Mouse (Mus musculus) thymus, postnatal 10 days (tissue): ENCODE data around the gene Slc5a3.

Source experiments
- DNase-seq, 2 experiments: peaks; one replicate each; pipeline ENCODE4 v3.0.0; 2021; ENCODE audit warnings: low spot score in 2 of 2

The Slc5a3 gene

GRCm38 (mm10) chr16:92057852-92058643 is at the start of gene Slc5a3, which contains the start of the genes Mrps6 and Gm49711:
Gene Slc5a3, plus strand, starts transcription at chr16:92058322.
Gene Mrps6, plus strand, starts transcription at chr16:92058270.
Gene Gm49711, plus strand, starts transcription at chr16:92058316.
- peak; percentile 80 to 89 for DNase-seq

GRCm38 (mm10) chr16:92009586-92009985 is 48.5 kb upstream of the Slc5a3 start:
- DNase-seq: no peak

- no peak for DNase-seq
These were observed 41.3 kb upstream of the Slc5a3 start for GRCm38 (mm10) chr16:92016792-92017191.

- peak; percentile 46 to 58 for DNase-seq
These were observed 38.7 kb upstream of the Slc5a3 start for GRCm38 (mm10) chr16:92019141-92020118.

- DNase-seq: no peak
These were observed 36.3 kb upstream of the Slc5a3 start for GRCm38 (mm10) chr16:92021656-92022400.

GRCm38 (mm10) chr16:92022494-92023283 is 35.4 kb upstream of the Slc5a3 start:
- no peak for DNase-seq

- no peak for DNase-seq
These were observed 24.8 kb upstream of the Slc5a3 start for GRCm38 (mm10) chr16:92033286-92033685.

GRCm38 (mm10) chr16:92034676-92035075 is 23.4 kb upstream of the Slc5a3 start:
- no peak for DNase-seq

GRCm38 (mm10) chr16:92036701-92037100 is 21.4 kb upstream of the Slc5a3 start:
- DNase-seq: no peak

GRCm38 (mm10) chr16:92037891-92038607 is 20.1 kb upstream of the Slc5a3 start:
- DNase-seq: peak; percentile 51 to 55

- DNase-seq: no peak
These were observed 18.7 kb upstream of the Slc5a3 start for GRCm38 (mm10) chr16:92039421-92039820.

- no peak for DNase-seq
These were observed 18.2 kb upstream of the Slc5a3 start for GRCm38 (mm10) chr16:92039966-92040365.

- DNase-seq: no peak
These were observed 6.3 kb upstream of the Slc5a3 start for GRCm38 (mm10) chr16:92051777-92052310.

GRCm38 (mm10) chr16:92052569-92052968 is 5.6 kb upstream of the Slc5a3 start:
- DNase-seq: no peak

- DNase-seq: no peak
These were observed 1.4 kb upstream of the Slc5a3 start for GRCm38 (mm10) chr16:92056711-92057110.

- DNase-seq: no peak
These were observed 668 bp upstream of the Slc5a3 start for GRCm38 (mm10) chr16:92057456-92057851.

GRCm38 (mm10) chr16:92058644-92059620 is 810 bp downstream of the Slc5a3 start:
- DNase-seq: peak in 1 of 2 experiments; percentile 13

- no peak for DNase-seq
These were observed 2.1 kb downstream of the Slc5a3 start for GRCm38 (mm10) chr16:92060213-92060612.

GRCm38 (mm10) chr16:92061586-92061985 is 3.5 kb downstream of the Slc5a3 start:
- no peak for DNase-seq
